Mouse (Mus musculus) megakaryocyte, embryonic 14.5 days (primary cell): Measurements from ENCODE around the gene Cd200r1.

Source experiments
- FLI1 ChIP-seq: IDR thresholded peaks from 2 replicates; pipeline ENCODE4 v1.6.1; 2012; ENCODE audit warnings: low read length, inconsistent platforms, mixed read lengths
- GATA1 ChIP-seq: IDR thresholded peaks from 3 replicates; pipeline ENCODE4 v1.6.1; 2012; ENCODE audit warnings: mixed read lengths, low read length, inconsistent platforms, borderline replicate concordance

DNA sequence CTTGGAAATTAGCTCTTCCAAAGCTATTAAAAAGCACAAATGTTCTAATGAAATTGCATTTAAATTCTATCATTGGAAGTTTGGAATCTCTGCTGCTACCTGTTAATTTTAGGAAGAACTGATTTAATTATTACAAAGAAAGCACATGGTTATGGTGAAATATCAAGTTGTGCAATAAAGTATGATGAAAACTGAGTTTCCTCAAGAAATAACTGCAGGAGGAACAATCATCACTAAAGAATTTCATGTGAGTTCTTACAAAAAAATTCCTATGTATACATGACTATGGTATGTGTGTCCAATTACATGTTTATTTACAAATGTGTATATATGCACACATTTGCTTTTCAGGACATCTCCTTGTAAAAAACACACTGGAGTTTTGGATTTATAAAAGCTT lies 28.9 kb downstream of the Cd200r1 start:
- TF ChIP-seq GATA1 (no peak), FLI1 (no peak)
